Mouse (Mus musculus): Measurements from ENCODE around the gene Hspa8.
A peak's percentile ranks its signal among the peaks of the same experiment; 100 is the strongest.
"Not testable (repeated sequence)": the region's sequence is repeated elsewhere in the genome, so short reads cannot be mapped to it uniquely, and the experiment has no call there.

Hspa8 gene

DNA sequence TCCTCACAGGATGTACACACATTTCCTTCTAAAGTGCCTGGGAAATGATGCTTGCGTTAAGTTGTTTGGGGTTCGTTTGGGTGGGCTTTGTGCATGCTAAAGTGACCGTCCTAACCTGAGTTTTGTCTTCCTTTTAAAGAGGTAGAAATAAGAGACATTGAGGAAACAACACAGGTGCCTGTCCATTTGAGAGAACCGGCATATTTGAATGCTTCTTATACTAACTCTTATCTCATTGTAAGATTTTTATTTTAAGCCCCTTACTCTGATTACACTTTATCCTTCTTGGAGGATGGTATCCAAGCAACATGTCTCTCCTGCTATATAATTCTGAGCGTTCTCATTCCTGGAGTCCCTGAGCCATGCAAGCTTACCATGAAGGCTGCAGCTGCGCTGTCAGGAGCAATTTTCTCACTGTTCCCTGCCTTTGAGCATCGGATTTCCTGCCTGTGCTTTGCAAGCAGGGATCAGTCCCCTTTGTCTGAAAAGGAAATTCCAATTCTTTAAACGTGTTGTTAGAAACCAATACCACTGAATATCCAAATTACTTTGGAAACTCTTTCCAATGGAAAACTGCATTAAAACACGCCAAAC lies 16.3 kb upstream of the Hspa8 start:
- no peak for DNase-seq

- no peak for DNase-seq
Observed at GRCm38 (mm10) chr9:40785452-40785851, 15.3 kb upstream of the Hspa8 start.

GRCm38 (mm10) chr9:40786820-40787219 lies 14.0 kb upstream of the Hspa8 start:
- not testable (repeated sequence) for DNase-seq

- DNase-seq: no peak
Observed at GRCm38 (mm10) chr9:40791864-40792633, 8.7 kb upstream of the Hspa8 start.

DNA sequence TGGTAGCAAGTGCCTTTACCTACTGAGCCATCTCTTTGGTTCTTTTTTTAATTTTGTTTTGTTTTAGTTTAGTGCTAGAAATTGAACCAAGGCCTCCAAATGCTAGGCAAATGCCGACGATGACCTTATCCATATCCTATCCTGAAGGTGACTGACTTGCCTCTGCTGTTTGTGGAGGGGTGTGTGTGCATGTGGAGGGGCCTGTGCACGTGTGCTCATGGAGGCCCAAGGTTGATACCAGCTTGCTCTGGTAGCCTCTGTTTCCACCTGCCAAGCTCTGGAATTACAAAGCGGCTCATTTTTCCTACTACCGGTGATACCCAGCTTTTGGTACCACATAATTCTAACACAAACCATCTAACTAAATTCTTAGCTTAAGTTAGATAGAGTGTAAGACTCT lies 7.2 kb upstream of the Hspa8 start:
- no peak for DNase-seq

- DNase-seq: no peak
Observed at GRCm38 (mm10) chr9:40794251-40794650, 6.5 kb upstream of the Hspa8 start.

DNA sequence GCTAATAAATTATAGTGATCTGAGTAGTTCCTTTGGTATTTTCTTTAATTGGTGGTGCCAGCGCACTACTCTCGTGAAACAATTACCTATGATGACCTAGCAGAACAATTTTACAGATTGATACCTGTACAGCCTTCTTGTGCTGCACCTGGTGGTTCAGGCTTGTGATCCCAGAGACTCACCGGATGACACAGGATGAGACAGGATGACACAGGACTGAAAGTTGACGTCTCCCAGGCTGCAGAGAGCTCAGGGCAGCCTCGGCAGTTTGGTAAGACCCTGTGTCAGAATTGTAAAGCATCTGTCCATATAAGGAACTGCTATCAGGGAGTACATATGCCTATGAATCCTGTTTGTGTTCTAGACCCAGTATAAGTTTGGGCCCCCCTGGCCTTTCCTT lies 5.9 kb upstream of the Hspa8 start:
- DNase-seq: no peak

DNA sequence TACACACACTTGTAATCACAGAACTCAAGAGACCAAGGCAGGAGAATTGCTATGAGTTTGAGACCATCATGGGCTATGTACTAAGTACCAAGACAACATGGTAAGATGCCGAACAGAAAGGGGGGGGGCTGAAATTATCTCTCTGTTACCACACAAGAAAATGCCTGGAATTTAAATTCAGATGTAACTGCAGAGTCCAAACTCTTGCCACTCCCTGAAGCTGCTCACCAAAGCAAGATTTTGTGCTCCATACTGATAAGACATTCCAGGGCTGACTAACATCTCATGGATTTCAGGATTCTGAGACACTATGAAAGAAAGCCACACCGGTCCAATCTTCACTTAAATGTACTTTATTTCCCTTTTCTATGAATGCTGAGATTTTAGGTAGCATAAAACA lies 5.2 kb upstream of the Hspa8 start:
- no peak for DNase-seq

GRCm38 (mm10) chr9:40796054-40796453 lies 4.7 kb upstream of the Hspa8 start:
- DNase-seq: no peak

- no peak for DNase-seq
Observed at GRCm38 (mm10) chr9:40798247-40798960, 2.4 kb upstream of the Hspa8 start.

- no peak for DNase-seq
Observed at GRCm38 (mm10) chr9:40799112-40799511, 1.7 kb upstream of the Hspa8 start.

- peak; percentile 72 to 74 for DNase-seq
Observed at GRCm38 (mm10) chr9:40799837-40800501, 815 bp upstream of the Hspa8 start.

DNA sequence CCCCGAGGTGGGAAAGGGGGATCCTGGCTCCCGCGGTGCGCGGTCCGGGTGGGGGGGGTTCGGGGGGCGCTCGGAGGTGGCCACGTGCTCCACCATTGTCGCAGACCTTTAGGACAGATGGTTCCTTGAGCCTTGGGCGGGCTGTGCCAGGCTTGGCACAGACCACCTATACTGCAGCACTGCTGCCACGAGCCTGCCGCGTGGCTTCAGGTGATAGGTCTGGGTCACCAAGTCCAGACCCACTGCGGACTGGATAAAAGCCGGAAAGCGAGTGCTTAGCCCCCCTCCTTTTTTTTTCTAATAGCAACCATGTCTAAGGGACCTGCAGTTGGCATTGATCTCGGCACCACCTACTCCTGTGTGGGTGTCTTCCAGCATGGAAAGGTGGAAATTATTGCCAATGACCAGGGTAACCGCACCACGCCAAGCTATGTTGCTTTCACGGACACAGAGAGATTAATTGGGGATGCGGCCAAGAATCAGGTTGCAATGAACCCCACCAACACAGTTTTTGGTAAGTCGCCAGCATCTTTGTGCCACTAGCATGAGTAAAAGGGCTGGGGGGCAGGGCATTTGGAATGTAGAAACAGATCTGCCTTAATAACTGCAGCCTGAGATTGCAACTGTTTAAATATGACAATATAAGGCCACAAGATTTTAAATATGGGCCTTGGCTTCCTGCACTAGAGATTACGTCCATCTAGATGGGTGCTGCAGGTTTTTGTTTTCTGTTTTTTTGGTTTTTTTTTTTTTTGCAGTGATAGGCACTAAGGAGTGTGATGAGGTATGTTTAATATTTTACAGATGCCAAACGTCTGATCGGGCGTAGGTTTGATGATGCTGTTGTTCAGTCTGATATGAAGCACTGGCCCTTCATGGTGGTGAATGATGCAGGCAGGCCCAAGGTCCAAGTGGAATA lies 1.1 kb downstream of the Hspa8 start:
- not testable (repeated sequence) for DNase-seq

DNA sequence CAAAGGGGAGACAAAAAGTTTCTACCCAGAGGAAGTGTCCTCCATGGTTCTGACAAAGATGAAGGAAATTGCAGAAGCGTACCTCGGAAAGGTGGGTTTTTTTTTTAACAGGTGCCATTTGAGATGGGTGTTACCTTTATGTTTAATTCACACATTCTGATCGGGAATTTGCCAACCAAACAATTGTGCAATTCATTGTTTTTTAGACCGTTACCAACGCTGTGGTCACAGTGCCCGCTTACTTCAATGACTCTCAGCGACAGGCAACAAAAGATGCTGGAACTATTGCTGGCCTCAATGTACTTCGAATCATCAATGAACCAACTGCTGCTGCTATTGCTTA lies 1.7 kb downstream of the Hspa8 start:
- DNase-seq: not testable (repeated sequence)

GRCm38 (mm10) chr9:40804576-40804975 lies 3.8 kb downstream of the Hspa8 start:
- DNase-seq: not testable (repeated sequence)

DNA sequence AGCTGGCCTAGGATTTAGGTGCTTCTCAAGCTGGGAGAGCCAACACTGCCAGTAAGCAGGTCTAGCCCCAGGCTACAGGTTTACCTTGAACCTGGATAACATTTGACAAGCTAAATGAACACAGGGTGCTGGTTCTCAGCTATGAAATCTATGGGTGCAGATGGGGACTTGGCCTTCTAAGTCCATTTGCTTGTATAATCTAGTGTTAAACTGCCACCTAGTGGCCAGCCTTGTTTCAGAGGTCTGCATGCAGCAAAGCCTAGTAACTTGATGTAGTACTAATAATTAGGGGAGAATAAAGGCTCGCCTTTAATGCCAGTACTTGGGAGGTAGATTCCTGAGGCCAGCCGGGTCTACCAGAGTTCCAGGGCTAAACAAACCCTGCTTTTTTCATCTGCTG lies 4.5 kb downstream of the Hspa8 start:
- DNase-seq: peak; percentile 81 to 83

DNA sequence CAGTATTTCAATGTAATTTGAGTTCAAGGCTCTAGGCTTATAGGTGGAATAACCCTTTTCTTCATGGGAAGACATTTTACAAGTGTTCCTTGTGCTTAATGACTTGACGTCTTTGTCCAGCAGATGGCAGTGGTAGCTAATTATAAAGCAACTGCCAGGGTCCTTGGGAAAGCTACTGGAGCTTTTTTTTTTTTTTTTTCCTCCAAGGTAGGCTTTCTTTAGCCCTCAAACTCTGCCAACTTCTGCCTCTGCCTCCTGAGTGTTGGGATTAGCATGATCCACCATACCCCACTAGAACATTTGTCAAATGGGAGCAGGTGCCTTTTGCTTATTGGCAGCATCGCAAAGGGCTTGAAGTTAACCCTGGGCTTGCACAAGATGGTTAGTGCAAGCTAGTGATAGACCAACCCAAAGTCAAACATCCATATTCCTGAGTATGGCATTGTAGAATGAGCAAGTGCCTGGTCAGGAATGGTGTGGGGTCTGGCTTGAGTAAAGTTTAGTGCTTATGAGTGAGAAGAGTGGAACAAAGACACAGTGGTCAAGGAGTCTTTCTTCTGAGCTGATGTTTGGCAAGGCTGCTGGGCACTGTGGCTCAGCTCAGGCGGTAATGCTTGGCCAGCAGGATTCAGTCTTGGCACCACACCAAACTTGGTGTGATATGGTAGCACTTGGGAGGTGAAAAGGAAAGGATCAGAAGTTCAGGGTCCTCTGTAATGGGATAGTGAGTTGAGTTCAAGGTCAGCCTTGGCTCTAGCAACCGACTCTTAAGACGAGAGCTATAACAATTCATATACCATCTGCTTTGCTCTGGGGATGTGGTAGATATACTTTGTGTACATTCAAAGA lies 5.9 kb downstream of the Hspa8 start:
- DNase-seq: no peak

GRCm38 (mm10) chr9:40807289-40807920 lies 6.6 kb downstream of the Hspa8 start:
- DNase-seq: no peak

- DNase-seq: no peak
Observed at GRCm38 (mm10) chr9:40808061-40808906, 7.5 kb downstream of the Hspa8 start.

DNA sequence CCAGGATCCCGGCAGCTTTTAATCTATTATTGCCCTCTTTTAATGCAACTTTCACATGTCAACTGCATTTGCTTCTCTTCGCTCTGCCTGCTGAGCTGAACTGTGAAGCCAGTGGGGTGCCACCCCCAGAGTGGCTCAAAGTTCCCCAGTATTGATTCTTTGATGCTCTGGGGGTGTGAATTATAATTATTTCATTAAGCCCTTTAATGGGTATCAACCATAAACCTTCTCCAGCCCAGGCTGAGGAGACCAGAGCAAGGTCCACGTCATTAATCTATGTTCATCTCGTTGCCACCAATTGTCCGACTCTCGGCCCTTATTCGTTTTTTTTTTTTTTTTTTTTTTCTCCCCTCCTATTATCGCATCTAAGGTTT lies 8.1 kb downstream of the Hspa8 start:
- DNase-seq: no peak

Data from B cell, adult 2 months (primary cell).